Mouse (Mus musculus): ENCODE data around the gene Actl6b. TPM values are rescaled to one million over a fixed set of nuclear protein-coding genes. Genes with fewer than 3 reads are reported as not detected.

The Actl6b gene
- polyA plus RNA-seq, 1 experiment from 2014 or later = 7.3 TPM

GRCm38 (mm10) chr5:137531414-137532130 is 21.7 kb upstream of the Actl6b start:
- 0 out of 2 replicates have a peak, but pooled peaks cover 4% of the 10 kb centered on the region for H3K4me1 ChIP-seq (ENCODE audit: control insufficient read depth, insufficient read depth, low read length)
- H3K4me3 ChIP-seq (ENCODE audit: low read depth, low read length) = peak overlapping the region; percentile 90
- peaks cover 37% of the 10 kb centered on the region for H3K36me3 ChIP-seq (ENCODE audit: control insufficient read depth, insufficient read depth, low read length)
- under 1% methylated on average over 50 of the region's 51 CpGs for WGBS
- no peaks in the 10 kb centered on the region for H3K27me3 ChIP-seq (ENCODE audit: control insufficient read depth, insufficient read depth, low read length)
- H3K9me3 ChIP-seq (ENCODE audit: control insufficient read depth, low read depth, low read length) = no peaks in the 10 kb centered on the region
- ATAC-seq (ENCODE audit: insufficient number of reproducible peaks, insufficient read depth, low FRiP score, low read depth) = no peak; the same call in none of the 2 replicates
- H3K27ac ChIP-seq (ENCODE audit: low read length) = peak overlapping the region; percentile 92
- H3K4me2 ChIP-seq (replicated peaks; ENCODE audit: low read depth, low read length) = peak overlapping the region; percentile 91
- H3K9ac ChIP-seq (replicated peaks; ENCODE audit: low read depth, low read length) = peak overlapping the region; percentile 67

GRCm38 (mm10) chr5:137532131-137532807 is 21.0 kb upstream of the Actl6b start:
- peak overlapping the region; percentile 91 for H3K4me2 ChIP-seq (replicated peaks; ENCODE audit: low read depth, low read length)
- H3K27ac ChIP-seq (ENCODE audit: low read length) = peak overlapping the region; percentile 92
- WGBS = under 1% methylated on average over 19 of the region's 19 CpGs
- H3K4me3 ChIP-seq (ENCODE audit: low read depth, low read length) = peak overlapping the region; percentile 90
- no peaks in the 10 kb centered on the region for H3K27me3 ChIP-seq (ENCODE audit: control insufficient read depth, insufficient read depth, low read length)
- H3K9me3 ChIP-seq (ENCODE audit: control insufficient read depth, low read depth, low read length) = no peaks in the 10 kb centered on the region
- H3K9ac ChIP-seq (replicated peaks; ENCODE audit: low read depth, low read length) = peak overlapping the region; percentile 67
- ATAC-seq (ENCODE audit: insufficient number of reproducible peaks, insufficient read depth, low FRiP score, low read depth) = 0 out of 2 replicates have a peak, but pooled peaks have one; percentile 0
- H3K36me3 ChIP-seq (ENCODE audit: control insufficient read depth, insufficient read depth, low read length) = peaks cover 30% of the 10 kb centered on the region
- 0 out of 2 replicates have a peak, but pooled peaks cover 4% of the 10 kb centered on the region for H3K4me1 ChIP-seq (ENCODE audit: control insufficient read depth, insufficient read depth, low read length)

GRCm38 (mm10) chr5:137532808-137533116 is 20.6 kb upstream of the Actl6b start:
- peak overlapping the region; percentile 92 for H3K27ac ChIP-seq (ENCODE audit: low read length)
- peak overlapping the region; percentile 67 for H3K9ac ChIP-seq (replicated peaks; ENCODE audit: low read depth, low read length)
- peak; percentile 31 for ATAC-seq (ENCODE audit: insufficient number of reproducible peaks, insufficient read depth, low FRiP score, low read depth)
- H3K27me3 ChIP-seq (ENCODE audit: control insufficient read depth, insufficient read depth, low read length) = no peaks in the 10 kb centered on the region
- no peaks in the 10 kb centered on the region for H3K9me3 ChIP-seq (ENCODE audit: control insufficient read depth, low read depth, low read length)
- peak overlapping the region; percentile 90 for H3K4me3 ChIP-seq (ENCODE audit: low read depth, low read length)
- peak overlapping the region; percentile 91 for H3K4me2 ChIP-seq (replicated peaks; ENCODE audit: low read depth, low read length)
- H3K36me3 ChIP-seq (ENCODE audit: control insufficient read depth, insufficient read depth, low read length) = peaks cover 26% of the 10 kb centered on the region
- H3K4me1 ChIP-seq (ENCODE audit: control insufficient read depth, insufficient read depth, low read length) = 0 out of 2 replicates have a peak, but pooled peaks cover 4% of the 10 kb centered on the region
- WGBS = 0% methylated on average over 10 of the region's 12 CpGs

GRCm38 (mm10) chr5:137533117-137533827 is 20.0 kb upstream of the Actl6b start, which contains the start of the genes Epo and Gnb2:
Epo (minus strand) TSS chr5:137533242.
Gnb2 (minus strand) TSS chr5:137533510.
- under 1% methylated on average over 40 of the region's 40 CpGs for WGBS
- Histone ChIP-seq H3K4me3 (ENCODE audit: low read depth, low read length) (peak within 1 kb of the TSS; percentile 90), H3K4me2 (replicated peaks; ENCODE audit: low read depth, low read length) (peak within 1 kb of the TSS; percentile 91), H3K4me1 (ENCODE audit: control insufficient read depth, insufficient read depth, low read length) (0 out of 2 replicates have a peak, but pooled peaks cover 4% of the 10 kb centered on the region), H3K9ac (replicated peaks; ENCODE audit: low read depth, low read length) (peak within 1 kb of the TSS; percentile 67), H3K27me3 (ENCODE audit: control insufficient read depth, insufficient read depth, low read length) (no peaks in the 10 kb centered on the region), H3K27ac (ENCODE audit: low read length) (peak within 1 kb of the TSS; percentile 92), H3K36me3 (ENCODE audit: control insufficient read depth, insufficient read depth, low read length) (peaks cover 20% of the 10 kb centered on the region), H3K9me3 (ENCODE audit: control insufficient read depth, low read depth, low read length) (no peaks in the 10 kb centered on the region)
- ATAC-seq (ENCODE audit: insufficient number of reproducible peaks, insufficient read depth, low FRiP score, low read depth) = peak; percentile 78

GRCm38 (mm10) chr5:137534762-137535161 is 18.6 kb upstream of the Actl6b start:
- peaks cover 6% of the 10 kb centered on the region; the same call in 1 of the 2 replicates for H3K36me3 ChIP-seq (ENCODE audit: control insufficient read depth, insufficient read depth, low read length)
- H3K27ac ChIP-seq (ENCODE audit: low read length) = no peak overlapping the region
- H3K27me3 ChIP-seq (ENCODE audit: control insufficient read depth, insufficient read depth, low read length) = no peaks in the 10 kb centered on the region
- no peak overlapping the region for H3K4me2 ChIP-seq (replicated peaks; ENCODE audit: low read depth, low read length)
- 0 out of 2 replicates have a peak, but pooled peaks cover 3% of the 10 kb centered on the region for H3K4me1 ChIP-seq (ENCODE audit: control insufficient read depth, insufficient read depth, low read length)
- H3K4me3 ChIP-seq (ENCODE audit: low read depth, low read length) = no peak overlapping the region
- no peak for ATAC-seq (ENCODE audit: insufficient number of reproducible peaks, insufficient read depth, low FRiP score, low read depth)
- WGBS = 90% methylated on average over 3 of the region's 3 CpGs
- H3K9me3 ChIP-seq (ENCODE audit: control insufficient read depth, low read depth, low read length) = no peaks in the 10 kb centered on the region
- H3K9ac ChIP-seq (replicated peaks; ENCODE audit: low read depth, low read length) = no peak overlapping the region

GRCm38 (mm10) chr5:137535318-137535717 is 18.0 kb upstream of the Actl6b start:
- H3K27ac ChIP-seq (ENCODE audit: low read length) = no peak overlapping the region
- no peak for ATAC-seq (ENCODE audit: insufficient number of reproducible peaks, insufficient read depth, low FRiP score, low read depth)
- WGBS = 75% methylated on average over 9 of the region's 9 CpGs

GRCm38 (mm10) chr5:137537461-137537860 is 15.9 kb upstream of the Actl6b start:
- Histone ChIP-seq H3K9ac (replicated peaks; ENCODE audit: low read depth, low read length) (no peak overlapping the region), H3K4me1 (ENCODE audit: control insufficient read depth, insufficient read depth, low read length) (no peaks in the 10 kb centered on the region), H3K27ac (ENCODE audit: low read length) (no peak overlapping the region), H3K9me3 (ENCODE audit: control insufficient read depth, low read depth, low read length) (no peaks in the 10 kb centered on the region), H3K4me3 (ENCODE audit: low read depth, low read length) (no peak overlapping the region), H3K36me3 (ENCODE audit: control insufficient read depth, insufficient read depth, low read length) (no peaks in the 10 kb centered on the region), H3K27me3 (ENCODE audit: control insufficient read depth, insufficient read depth, low read length) (no peaks in the 10 kb centered on the region), H3K4me2 (replicated peaks; ENCODE audit: low read depth, low read length) (no peak overlapping the region)
- 58% methylated on average over 4 of the region's 4 CpGs for WGBS
- no peak for ATAC-seq (ENCODE audit: insufficient number of reproducible peaks, insufficient read depth, low FRiP score, low read depth)

More at GRCm38 (mm10) chr5:137535318-137535717, 18.0 kb upstream of the Actl6b start:
- Histone ChIP-seq H3K4me2 (replicated peaks; ENCODE audit: low read depth, low read length) (no peak overlapping the region), H3K9me3 (ENCODE audit: control insufficient read depth, low read depth, low read length) (no peaks in the 10 kb centered on the region), H3K4me1 (ENCODE audit: control insufficient read depth, insufficient read depth, low read length) (no peaks in the 10 kb centered on the region), H3K4me3 (ENCODE audit: low read depth, low read length) (no peak overlapping the region), H3K9ac (replicated peaks; ENCODE audit: low read depth, low read length) (no peak overlapping the region), H3K27me3 (ENCODE audit: control insufficient read depth, insufficient read depth, low read length) (no peaks in the 10 kb centered on the region), H3K36me3 (ENCODE audit: control insufficient read depth, insufficient read depth, low read length) (peaks cover under 1% of the 10 kb centered on the region; the same call in 1 of the 2 replicates)

GRCm38 (mm10) chr5:137539291-137539801 is 14.0 kb upstream of the Actl6b start:
- H3K36me3 ChIP-seq (ENCODE audit: control insufficient read depth, insufficient read depth, low read length) = no peaks in the 10 kb centered on the region
- no peaks in the 10 kb centered on the region for H3K9me3 ChIP-seq (ENCODE audit: control insufficient read depth, low read depth, low read length)
- H3K27me3 ChIP-seq (ENCODE audit: control insufficient read depth, insufficient read depth, low read length) = no peaks in the 10 kb centered on the region
- H3K4me2 ChIP-seq (replicated peaks; ENCODE audit: low read depth, low read length) = no peak overlapping the region
- H3K4me3 ChIP-seq (ENCODE audit: low read depth, low read length) = no peak overlapping the region
- H3K27ac ChIP-seq (ENCODE audit: low read length) = no peak overlapping the region
- 0 out of 2 replicates have a peak overlapping the region, but pooled peaks have one; percentile 3 for H3K9ac ChIP-seq (replicated peaks; ENCODE audit: low read depth, low read length)
- H3K4me1 ChIP-seq (ENCODE audit: control insufficient read depth, insufficient read depth, low read length) = no peaks in the 10 kb centered on the region
- no peak for ATAC-seq (ENCODE audit: insufficient number of reproducible peaks, insufficient read depth, low FRiP score, low read depth)
- 54% methylated on average over 7 of the region's 7 CpGs for WGBS
